Mouse (Mus musculus) hindbrain, postnatal 0 days (tissue): ENCODE results near the gene Pklr. TPM values are rescaled to one million over a fixed set of nuclear protein-coding genes. Genes with fewer than 3 reads are reported as not detected.

Source experiments
- ATAC-seq: fragments of 200-750 bp; cut with Nextera tagmentation; 2 replicates; pipeline ENCODE4 v1.8.0; 2017; ENCODE audit warnings: mild to moderate bottlenecking, moderate TSS enrichment, moderate library complexity
- DNase-seq: peaks from one replicate; pipeline ENCODE4 v3.0.0-alpha.2; 2015; ENCODE audit warnings: low spot score
- H3K27ac ChIP-seq: fragments of 300-500 bp; sonication (generic); 2 replicates; pipeline ENCODE4 v1.5.1; 2014; ENCODE audit warnings: mild to moderate bottlenecking
- H3K27me3 ChIP-seq: fragments of 300-500 bp; sonication (generic); 2 replicates; pipeline ENCODE4 v1.6.1; 2014; ENCODE audit warnings: low read length, mixed read lengths; ENCODE audit not compliant: insufficient read depth
- H3K36me3 ChIP-seq: fragments of 300-500 bp; sonication (generic); 2 replicates; pipeline ENCODE4 v1.6.1; 2014; ENCODE audit warnings: low read length, mixed read lengths; ENCODE audit not compliant: insufficient read depth
- H3K4me1 ChIP-seq: fragments of 300-500 bp; sonication (generic); 2 replicates; pipeline ENCODE4 v1.6.1; 2014; ENCODE audit warnings: antibody characterized with exemption, low read length, mixed read lengths; ENCODE audit not compliant: insufficient read depth
- H3K4me2 ChIP-seq: fragments of 300-500 bp; sonication (generic); 2 replicates; pipeline ENCODE4 v1.6.1; 2014; ENCODE audit warnings: low read depth, mild to moderate bottlenecking, low read length, moderate library complexity, mixed read lengths
- H3K4me3 ChIP-seq: fragments of 300-500 bp; sonication (generic); 2 replicates; pipeline ENCODE4 v1.5.1; 2014; ENCODE audit warnings: low read length
- H3K9ac ChIP-seq: fragments of 300-500 bp; sonication (generic); replicated peaks from 2 replicates; pipeline ENCODE4 v1.6.1; 2014; ENCODE audit warnings: mild to moderate bottlenecking, low read length, moderate library complexity, mixed read lengths
- H3K9me3 ChIP-seq: fragments of 300-500 bp; sonication (generic); 2 replicates; pipeline ENCODE4 v1.6.1; 2016; ENCODE audit warnings: low read length, mixed read lengths
- CTCF ChIP-seq: IDR thresholded peaks from 2 replicates; pipeline ENCODE4 v1.5.1; 2016; ENCODE audit warnings: antibody characterized with exemption, control low read depth, low read depth
- WGBS: fragments of 180-500 bp; shearing (Covaris S2); extraction: QIAGEN DNeasy Blood & Tissue Kit; methylation state at CpG from one replicate; pipeline ENCODE4 v1.1.7; 2014; 5-methylcytosine and 5-hydroxymethylcytosine counted together
- polyA plus RNA-seq: library from polyadenylated mRNA; unstranded; fragments of >200 nt; fragmentation: Nextera tagmentation; extraction: Ambion mirVana; gene quantifications from 2 replicates; pipeline ENCODE4 v1.2.1, GENCODE M21; 2015
- total RNA-seq: library from RNA; depleted of rRNA; stranded (reverse); fragments of >200 nt; gene quantifications from 2 replicates; pipeline ENCODE4 v1.2.3, GENCODE M21; 2014

Pklr gene
- total and polyA plus RNA-seq, 2 experiments from 2014 or later, result 0.10 TPM; not detected in 1

DNA sequence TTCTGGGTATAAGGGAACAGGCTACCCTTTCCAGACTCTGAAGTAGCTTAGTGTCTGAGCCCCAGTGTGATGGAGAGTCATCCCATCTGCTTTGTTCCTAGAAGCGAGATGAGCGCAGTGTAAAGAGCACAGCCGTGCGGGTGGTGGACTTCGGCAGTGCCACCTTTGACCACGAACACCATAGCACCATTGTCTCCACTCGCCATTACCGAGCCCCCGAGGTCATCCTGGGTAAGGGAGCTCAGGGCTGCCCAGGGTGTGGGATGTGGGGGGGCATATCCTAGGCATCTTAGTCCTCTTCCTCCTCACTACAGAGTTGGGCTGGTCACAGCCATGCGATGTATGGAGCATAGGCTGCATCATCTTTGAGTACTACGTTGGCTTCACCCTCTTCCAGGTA lies 38.9 kb downstream of the Pklr start:
- H3K4me3 ChIP-seq, result no peak overlapping the region
- H3K9me3 ChIP-seq, result no peaks in the 10 kb centered on the region
- no peak overlapping the region for H3K9ac ChIP-seq
- no peak overlapping the region for H3K4me2 ChIP-seq
- TF ChIP-seq CTCF, result no peak
- 94% methylated on average over 11 of the region's 11 CpGs for WGBS
- ATAC-seq, result no peak
- H3K27me3 ChIP-seq, result no peaks in the 10 kb centered on the region
- H3K36me3 ChIP-seq, result peaks cover 58% of the 10 kb centered on the region
- H3K4me1 ChIP-seq, result peaks cover 9% of the 10 kb centered on the region
- H3K27ac ChIP-seq, result no peak overlapping the region
- DNase-seq, result no peak

DNA sequence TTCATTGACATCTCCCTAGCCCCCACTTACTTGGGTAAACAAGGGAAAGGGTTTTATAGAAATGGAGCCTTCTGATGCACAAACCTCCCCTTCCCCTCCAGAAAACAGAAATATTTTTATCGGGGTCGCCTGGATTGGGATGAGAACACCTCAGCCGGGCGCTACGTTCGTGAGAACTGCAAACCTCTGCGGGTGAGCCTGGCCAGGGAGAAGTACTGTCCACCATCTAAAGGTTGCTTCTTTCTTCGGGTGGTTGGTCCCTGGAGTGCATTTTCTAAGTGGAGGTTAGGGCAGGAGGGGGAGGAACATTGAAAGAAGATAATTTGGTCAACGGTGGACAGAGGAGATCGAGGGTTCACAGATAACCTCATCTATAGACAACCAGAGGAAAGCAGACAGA lies 39.6 kb downstream of the Pklr start:
- Histone ChIP-seq H3K4me2 (no peak overlapping the region), H3K27ac (no peak overlapping the region), H3K9ac (no peak overlapping the region), H3K9me3 (no peaks in the 10 kb centered on the region), H3K4me1 (peaks cover 9% of the 10 kb centered on the region), H3K4me3 (no peak overlapping the region), H3K36me3 (peaks cover 56% of the 10 kb centered on the region), H3K27me3 (no peaks in the 10 kb centered on the region)
- no peak for DNase-seq
- WGBS, result 92% methylated on average over 10 of the region's 10 CpGs
- ATAC-seq, result no peak
- no peak for TF ChIP-seq CTCF

DNA sequence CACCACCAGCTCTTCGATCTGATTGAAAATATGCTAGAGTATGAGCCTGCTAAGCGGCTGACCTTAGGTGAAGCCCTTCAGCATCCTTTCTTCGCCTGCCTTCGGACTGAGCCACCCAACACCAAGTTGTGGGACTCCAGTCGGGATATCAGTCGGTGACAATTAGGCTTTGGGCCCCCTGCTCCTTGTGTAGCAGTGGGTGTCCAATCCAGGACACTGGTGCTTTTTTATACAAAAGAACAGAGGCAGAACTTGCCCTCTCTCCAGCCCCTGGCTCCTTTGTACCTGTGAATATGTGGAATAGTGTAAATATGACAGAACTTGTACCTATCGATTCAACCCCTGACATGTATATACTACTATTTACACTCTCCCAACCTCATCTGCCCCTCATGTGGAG lies 40.5 kb downstream of the Pklr start:
- H3K9ac ChIP-seq, result no peak overlapping the region
- no peaks in the 10 kb centered on the region for H3K27me3 ChIP-seq
- no peak for TF ChIP-seq CTCF
- DNase-seq (no peak), ATAC-seq (no peak)
- peaks cover 9% of the 10 kb centered on the region for H3K4me1 ChIP-seq
- no peak overlapping the region for H3K4me2 ChIP-seq
- H3K4me3 ChIP-seq, result no peak overlapping the region
- H3K9me3 ChIP-seq, result no peaks in the 10 kb centered on the region
- WGBS, result 77% methylated on average over 7 of the region's 7 CpGs
- peaks cover 57% of the 10 kb centered on the region for H3K36me3 ChIP-seq
- H3K27ac ChIP-seq, result no peak overlapping the region

DNA sequence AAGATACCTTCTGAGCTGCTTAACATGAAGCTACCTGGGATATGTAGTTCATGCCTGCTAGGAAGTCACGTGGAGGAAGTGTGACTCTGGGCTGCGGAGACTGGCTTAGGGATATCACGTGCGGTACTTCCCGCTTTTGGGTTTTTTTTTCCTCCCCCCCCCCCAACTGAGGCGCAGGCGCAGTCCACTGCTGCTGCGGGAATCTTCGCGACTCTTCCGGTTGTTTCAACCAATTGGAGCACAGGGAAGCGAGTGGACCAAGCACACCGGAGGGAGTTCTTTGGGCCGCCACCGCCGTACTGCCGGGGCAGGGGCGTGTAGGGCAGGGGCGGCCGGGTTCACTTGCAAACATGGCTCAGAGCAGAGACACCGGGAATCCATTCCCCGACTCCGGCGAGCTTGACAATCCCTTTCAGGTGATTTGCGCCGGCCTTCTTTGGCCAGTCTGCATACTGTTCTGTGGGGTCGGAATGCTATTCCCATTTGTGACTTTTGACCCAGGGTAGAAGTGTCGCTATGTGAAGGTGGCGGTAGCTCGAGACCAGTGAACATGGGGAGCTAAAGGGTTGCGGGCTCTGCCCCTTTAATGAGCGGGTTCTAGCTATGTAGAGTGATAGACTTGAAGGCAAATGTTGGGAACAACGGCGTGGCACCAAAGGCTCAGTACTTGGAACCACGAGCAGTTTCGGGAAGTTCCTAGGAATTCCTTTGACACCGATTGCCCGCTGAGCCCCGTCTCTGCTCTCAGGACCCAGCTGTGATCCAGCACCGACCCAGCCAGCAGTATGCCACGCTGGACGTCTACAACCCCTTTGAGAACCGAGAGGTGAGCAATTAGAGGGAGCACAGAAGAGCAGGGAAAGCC lies 41.5 kb downstream of the Pklr start, which contains the start of gene Scamp3:
Gene Scamp3, plus strand, starts transcription at position 232 of the 865 bp plus-strand sequence.
- WGBS, result under 1% methylated on average over 43 of the region's 43 CpGs
- DNase-seq, result peak; percentile 97

DNA sequence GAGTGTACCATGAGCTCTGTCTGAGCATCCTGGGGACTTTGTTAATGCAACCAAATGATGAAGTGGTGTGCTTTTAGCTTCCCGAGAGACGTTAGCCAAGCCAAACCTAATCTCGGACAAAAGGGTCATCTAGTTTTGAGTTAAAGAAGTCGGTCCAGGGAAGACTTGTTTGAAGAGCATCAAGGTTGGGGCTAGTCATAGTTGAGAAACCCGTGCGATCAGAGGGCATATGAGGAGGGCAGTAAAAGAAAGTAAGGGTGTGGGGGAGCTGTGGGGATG lies 42.1 kb downstream of the Pklr start:
- H3K36me3 ChIP-seq, result peaks cover 60% of the 10 kb centered on the region
- peak overlapping the region; percentile 78 for H3K27ac ChIP-seq
- 9% methylated on average over 6 of the region's 6 CpGs for WGBS

More for the DNA sequence above, 41.5 kb downstream of the Pklr start, which contains the start of gene Scamp3:
- H3K27ac ChIP-seq, result peak within 1 kb of the TSS; percentile 78
- no peaks in the 10 kb centered on the region for H3K27me3 ChIP-seq
- no peak for TF ChIP-seq CTCF
- H3K9ac ChIP-seq, result peak within 1 kb of the TSS; percentile 71
- H3K4me3 ChIP-seq, result peak within 1 kb of the TSS; percentile 71
- H3K9me3 ChIP-seq, result no peaks in the 10 kb centered on the region
- peak within 1 kb of the TSS; percentile 98 for H3K4me2 ChIP-seq
- H3K36me3 ChIP-seq, result peaks cover 65% of the 10 kb centered on the region
- ATAC-seq, result peak; percentile 96
- peaks cover 9% of the 10 kb centered on the region for H3K4me1 ChIP-seq

DNA sequence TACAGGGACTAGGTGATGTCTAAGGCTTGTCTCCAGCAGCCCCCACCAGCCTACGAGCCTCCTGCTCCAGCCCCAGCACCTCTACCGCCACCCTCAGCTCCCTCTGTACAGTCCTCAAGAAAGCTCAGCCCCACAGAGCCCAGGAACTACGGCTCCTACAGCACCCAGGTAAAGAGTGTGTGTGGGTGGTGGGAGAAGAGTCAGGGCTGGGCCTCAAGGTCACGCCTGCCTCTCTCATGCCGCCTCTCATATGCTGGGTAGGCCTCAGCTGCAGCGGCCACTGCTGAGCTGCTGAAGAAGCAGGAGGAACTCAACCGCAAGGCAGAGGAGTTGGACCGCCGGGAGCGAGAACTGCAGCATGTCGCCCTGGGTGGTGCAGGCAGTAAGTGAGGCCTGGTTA lies 43.1 kb downstream of the Pklr start:
- H3K4me3 ChIP-seq, result no peak overlapping the region
- ATAC-seq, result no peak
- no peak overlapping the region for H3K9ac ChIP-seq
- DNase-seq, result no peak
- no peaks in the 10 kb centered on the region for H3K9me3 ChIP-seq
- H3K36me3 ChIP-seq, result peaks cover 50% of the 10 kb centered on the region
- H3K27me3 ChIP-seq, result no peaks in the 10 kb centered on the region
- H3K4me2 ChIP-seq, result no peak overlapping the region
- peaks cover 14% of the 10 kb centered on the region for H3K4me1 ChIP-seq
- H3K27ac ChIP-seq, result no peak overlapping the region
- WGBS, result 94% methylated on average over 11 of the region's 11 CpGs
- no peak for TF ChIP-seq CTCF

More for the DNA sequence above, 42.1 kb downstream of the Pklr start:
- peak overlapping the region; percentile 71 for H3K4me3 ChIP-seq
- H3K27me3 ChIP-seq, result no peaks in the 10 kb centered on the region
- no peaks in the 10 kb centered on the region for H3K9me3 ChIP-seq
- peaks cover 9% of the 10 kb centered on the region for H3K4me1 ChIP-seq
- ATAC-seq, result no peak
- H3K4me2 ChIP-seq, result peak overlapping the region; percentile 98
- DNase-seq, result no peak
- peak overlapping the region; percentile 71 for H3K9ac ChIP-seq
- no peak for TF ChIP-seq CTCF
